Mouse (Mus musculus) forebrain, embryonic 12.5 days (tissue): ENCODE results near the gene Lrmp. TPM values are rescaled to one million over a fixed set of nuclear protein-coding genes. Genes with fewer than 3 reads are reported as not detected.
A peak's percentile ranks its signal among the peaks of the same experiment; 100 is the strongest.

ENCODE experiments used
- ATAC-seq: fragments of 200-750 bp; cut with Nextera tagmentation; 2 replicates; pipeline ENCODE4 v1.8.0; 2017; ENCODE audit warnings: moderate TSS enrichment; ENCODE audit not compliant: low FRiP score
- H3K27ac ChIP-seq: fragments of 300-500 bp; sonication (generic); 2 replicates; pipeline ENCODE4 v1.5.1; 2016; ENCODE audit warnings: mild to moderate bottlenecking
- H3K27me3 ChIP-seq: fragments of 300-500 bp; sonication (generic); 2 replicates; pipeline ENCODE4 v1.6.1; 2016; ENCODE audit warnings: mild to moderate bottlenecking
- H3K36me3 ChIP-seq: fragments of 300-500 bp; sonication (generic); replicated peaks from 2 replicates; pipeline ENCODE4 v1.6.1; 2016; ENCODE audit warnings: mild to moderate bottlenecking
- H3K4me1 ChIP-seq: fragments of 300-500 bp; sonication (generic); 2 replicates; pipeline ENCODE4 v1.6.1; 2016
- H3K4me2 ChIP-seq: fragments of 300-500 bp; sonication (generic); 2 replicates; pipeline ENCODE4 v1.6.1; 2016; ENCODE audit warnings: mild to moderate bottlenecking, moderate library complexity
- H3K4me3 ChIP-seq: fragments of 300-500 bp; sonication (generic); replicated peaks from 2 replicates; pipeline ENCODE4 v1.5.1; 2016; ENCODE audit warnings: mild to moderate bottlenecking
- H3K9ac ChIP-seq: fragments of 300-500 bp; sonication (generic); 2 replicates; pipeline ENCODE4 v1.6.1; 2016; ENCODE audit warnings: mild to moderate bottlenecking
- H3K9me3 ChIP-seq: fragments of 300-500 bp; sonication (generic); 2 replicates; pipeline ENCODE4 v1.6.1; 2016
- WGBS: fragments of 180-500 bp; shearing (Covaris S2); methylation state at CpG from one replicate; pipeline ENCODE4 v1.1.7; 2016; 5-methylcytosine and 5-hydroxymethylcytosine counted together
- polyA plus RNA-seq: library from polyadenylated mRNA; unstranded; fragments of >200 nt; fragmentation: Nextera tagmentation; extraction: Ambion mirVana; gene quantifications from 2 replicates; pipeline ENCODE4 v1.2.1, GENCODE M21; 2016

Lrmp gene
- polyA plus RNA-seq, 1 experiment from 2014 or later, result 1.0 TPM

- WGBS, result 93% methylated on average over 5 of the region's 6 CpGs
- ATAC-seq, result no peak
- Histone ChIP-seq H3K27me3 (no peaks in the 10 kb centered on the region), H3K4me3 (no peak overlapping the region), H3K36me3 (no peaks in the 10 kb centered on the region), H3K9ac (no peak overlapping the region), H3K27ac (no peak overlapping the region), H3K4me2 (no peak overlapping the region), H3K9me3 (0 out of 2 replicates have a peak, but pooled peaks cover 4% of the 10 kb centered on the region), H3K4me1 (no peaks in the 10 kb centered on the region)
These were observed 9.2 kb upstream of the Lrmp start for GRCm38 (mm10) chr6:145106163-145106842.

- H3K9me3 ChIP-seq, result 0 out of 2 replicates have a peak, but pooled peaks cover 4% of the 10 kb centered on the region
- H3K27ac ChIP-seq, result no peak overlapping the region
- no peaks in the 10 kb centered on the region for H3K4me1 ChIP-seq
- WGBS, result 90% methylated on average over 4 of the region's 4 CpGs
- no peak overlapping the region for H3K4me2 ChIP-seq
- ATAC-seq, result no peak
- H3K4me3 ChIP-seq, result no peak overlapping the region
- H3K27me3 ChIP-seq, result no peaks in the 10 kb centered on the region
- no peak overlapping the region for H3K9ac ChIP-seq
- H3K36me3 ChIP-seq, result no peaks in the 10 kb centered on the region
These were observed 4.7 kb upstream of the Lrmp start for GRCm38 (mm10) chr6:145110786-145111185.

DNA sequence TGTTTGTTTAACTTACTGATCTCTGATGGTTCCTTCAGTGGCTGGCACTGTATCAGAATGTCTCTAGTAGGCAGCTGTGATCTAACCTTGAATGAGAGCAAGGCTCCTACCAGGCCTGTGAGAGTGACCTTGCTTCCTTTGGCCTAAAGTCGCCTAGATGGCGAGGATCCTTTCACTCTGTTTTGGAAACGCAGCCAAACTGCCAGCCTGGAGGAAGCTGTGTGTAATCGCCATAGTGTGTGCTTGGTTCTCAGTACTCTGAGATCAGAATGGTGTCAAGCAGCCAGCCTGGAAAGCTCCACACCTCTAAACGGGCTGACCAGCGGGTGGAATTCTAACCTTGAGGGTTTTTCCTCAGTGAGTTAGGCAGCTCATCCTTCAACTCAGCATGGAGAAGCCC, 2.6 kb upstream of the Lrmp start:
- Histone ChIP-seq H3K4me2 (no peak overlapping the region), H3K27me3 (no peaks in the 10 kb centered on the region), H3K4me3 (no peak overlapping the region), H3K9ac (no peak overlapping the region), H3K9me3 (0 out of 2 replicates have a peak, but pooled peaks cover 4% of the 10 kb centered on the region), H3K27ac (no peak overlapping the region), H3K36me3 (no peaks in the 10 kb centered on the region), H3K4me1 (peaks cover 12% of the 10 kb centered on the region)
- 72% methylated on average over 6 of the region's 6 CpGs for WGBS
- no peak for ATAC-seq

GRCm38 (mm10) chr6:145114561-145114960, 892 bp upstream of the Lrmp start:
- Histone ChIP-seq H3K27ac (no peak overlapping the region), H3K4me2 (no peak overlapping the region), H3K9me3 (0 out of 2 replicates have a peak, but pooled peaks cover 4% of the 10 kb centered on the region), H3K27me3 (no peaks in the 10 kb centered on the region), H3K9ac (no peak overlapping the region), H3K4me3 (no peak overlapping the region), H3K4me1 (peaks cover 12% of the 10 kb centered on the region), H3K36me3 (no peaks in the 10 kb centered on the region)
- ATAC-seq, result no peak
- 70% methylated on average over 2 of the region's 2 CpGs for WGBS

DNA sequence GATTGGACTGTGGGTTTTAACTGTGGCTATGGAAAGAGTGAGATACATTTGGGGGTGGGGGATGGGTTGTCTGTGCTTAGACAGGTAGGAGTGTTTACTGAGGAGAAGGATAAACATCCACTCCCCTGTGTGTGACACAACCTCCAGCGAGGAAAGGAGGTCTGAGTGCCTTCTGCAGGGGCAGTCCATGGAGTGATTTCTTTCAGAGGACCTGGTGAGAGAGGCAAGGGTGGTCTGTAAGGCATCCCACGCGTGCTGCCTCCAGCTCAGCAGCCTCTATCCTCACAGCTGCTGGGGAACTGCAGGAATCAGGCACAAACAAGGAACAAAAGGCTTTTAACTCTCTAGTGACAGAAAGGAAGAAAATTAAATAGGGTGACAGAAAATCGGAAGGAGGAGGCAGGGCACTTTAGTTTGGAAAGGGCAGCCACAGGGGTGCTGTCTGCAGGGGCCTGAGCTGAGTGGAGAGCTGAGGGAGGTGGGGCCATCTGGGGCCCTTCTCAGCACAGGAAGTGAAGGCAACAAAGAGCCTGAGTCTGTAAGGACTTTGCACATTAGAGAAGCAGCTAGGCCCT, 732 bp downstream of the Lrmp start:
- ATAC-seq, result peak; percentile 89
- Histone ChIP-seq H3K4me2 (peak overlapping the region; percentile 27), H3K4me3 (no peak overlapping the region), H3K36me3 (no peaks in the 10 kb centered on the region), H3K9me3 (no peaks in the 10 kb centered on the region), H3K4me1 (peaks cover 20% of the 10 kb centered on the region), H3K27me3 (no peaks in the 10 kb centered on the region), H3K9ac (no peak overlapping the region), H3K27ac (peak overlapping the region; percentile 78)
- 4% methylated on average over 4 of the region's 4 CpGs for WGBS

DNA sequence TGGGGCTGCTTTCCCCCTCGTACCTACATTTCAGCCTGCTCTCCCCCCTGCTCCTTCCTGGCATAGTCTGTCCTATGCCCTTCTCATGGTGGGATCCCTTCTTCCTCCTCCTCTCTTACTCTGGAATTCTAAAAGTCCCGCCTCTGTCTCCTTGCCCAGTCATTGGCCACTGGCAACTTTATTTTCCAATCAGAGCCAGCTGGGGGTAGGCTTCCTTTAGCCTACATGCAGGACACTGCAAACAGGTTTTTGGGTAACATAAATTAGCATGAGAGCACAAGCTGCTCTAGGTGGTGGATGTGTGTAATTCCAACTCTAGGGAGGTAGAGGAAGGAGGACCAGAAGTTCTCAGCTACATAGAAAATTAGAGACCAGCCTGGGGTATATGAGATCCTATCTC, 4.6 kb downstream of the Lrmp start:
- no peak for ATAC-seq
- Histone ChIP-seq H3K9me3 (no peaks in the 10 kb centered on the region), H3K4me1 (peaks cover 35% of the 10 kb centered on the region), H3K4me2 (no peak overlapping the region), H3K4me3 (no peak overlapping the region), H3K9ac (no peak overlapping the region), H3K27me3 (0 out of 2 replicates have a peak, but pooled peaks cover 8% of the 10 kb centered on the region), H3K36me3 (no peaks in the 10 kb centered on the region), H3K27ac (no peak overlapping the region)
- whole genome bisulfite sequencing, result 74% methylated on average over 2 of the region's 2 CpGs

- 57% methylated on average over 18 of the region's 18 CpGs for WGBS
- no peak overlapping the region for H3K4me2 ChIP-seq
- no peak for ATAC-seq
- no peaks in the 10 kb centered on the region for H3K9me3 ChIP-seq
- H3K4me1 ChIP-seq, result peaks cover 34% of the 10 kb centered on the region
- H3K4me3 ChIP-seq, result no peak overlapping the region
- 0 out of 2 replicates have a peak, but pooled peaks cover 8% of the 10 kb centered on the region for H3K27me3 ChIP-seq
- no peak overlapping the region for H3K27ac ChIP-seq
- no peaks in the 10 kb centered on the region for H3K36me3 ChIP-seq
- no peak overlapping the region for H3K9ac ChIP-seq
These were observed 5.5 kb downstream of the Lrmp start for GRCm38 (mm10) chr6:145120787-145121589.

DNA sequence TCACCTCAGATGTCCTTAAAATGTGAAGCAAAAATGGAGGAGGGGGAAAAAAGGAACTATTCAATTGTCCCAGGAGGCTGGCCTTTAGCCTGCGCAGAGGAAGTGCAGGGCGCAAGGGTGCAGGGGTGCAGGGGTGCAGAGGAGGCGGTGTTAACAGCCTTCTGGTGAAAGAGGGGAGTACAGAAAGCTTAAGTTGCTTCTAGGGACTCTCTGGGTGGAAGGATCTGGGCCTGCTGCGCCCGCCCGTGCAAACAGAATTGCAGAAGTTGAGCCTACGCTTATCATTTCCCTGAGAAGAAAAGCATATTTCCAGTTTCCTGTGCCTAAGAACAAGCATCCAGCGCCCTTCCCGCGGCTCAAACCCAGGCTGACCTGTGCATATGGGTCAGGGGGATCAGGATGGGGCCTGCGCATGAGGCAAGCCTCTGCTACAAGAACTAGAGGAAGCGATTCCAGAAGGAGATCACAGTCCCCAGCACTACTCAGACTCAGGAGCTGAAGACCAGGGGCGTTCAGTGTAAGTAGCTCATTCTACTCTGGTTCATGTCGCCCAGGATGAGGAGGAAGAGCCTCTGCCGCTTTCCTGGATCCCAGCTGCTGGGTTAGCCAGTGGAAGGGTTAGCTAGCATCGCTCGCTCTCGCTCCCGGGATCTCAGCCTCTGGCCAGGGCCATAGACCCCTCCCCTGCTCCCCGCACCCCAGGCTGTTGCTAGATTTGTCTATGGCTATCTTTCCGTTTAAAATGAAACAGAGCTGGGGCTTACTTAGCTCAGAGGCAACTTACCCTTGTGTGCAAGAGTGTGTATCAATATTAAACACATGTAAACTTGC, 6.4 kb downstream of the Lrmp start:
- Histone ChIP-seq H3K36me3 (no peaks in the 10 kb centered on the region), H3K27me3 (0 out of 2 replicates have a peak, but pooled peaks cover 8% of the 10 kb centered on the region), H3K27ac (no peak overlapping the region), H3K9ac (no peak overlapping the region), H3K4me3 (no peak overlapping the region), H3K9me3 (no peaks in the 10 kb centered on the region), H3K4me1 (peaks cover 26% of the 10 kb centered on the region), H3K4me2 (no peak overlapping the region)
- 42% methylated on average over 21 of the region's 21 CpGs for WGBS
- no peak for ATAC-seq

GRCm38 (mm10) chr6:145122423-145123059, 7.1 kb downstream of the Lrmp start:
- H3K27ac ChIP-seq, result no peak overlapping the region
- H3K9me3 ChIP-seq, result 0 out of 2 replicates have a peak, but pooled peaks cover 4% of the 10 kb centered on the region
- 48% methylated on average over 8 of the region's 8 CpGs for WGBS
- ATAC-seq, result no peak
- no peak overlapping the region for H3K9ac ChIP-seq
- H3K4me1 ChIP-seq, result peaks cover 23% of the 10 kb centered on the region
- no peak overlapping the region for H3K4me2 ChIP-seq
- no peaks in the 10 kb centered on the region for H3K36me3 ChIP-seq
- no peak overlapping the region for H3K4me3 ChIP-seq
- 0 out of 2 replicates have a peak, but pooled peaks cover 8% of the 10 kb centered on the region for H3K27me3 ChIP-seq

GRCm38 (mm10) chr6:145123136-145124060, 7.9 kb downstream of the Lrmp start:
- Histone ChIP-seq H3K27ac (no peak overlapping the region), H3K4me3 (no peak overlapping the region), H3K4me1 (peaks cover 23% of the 10 kb centered on the region), H3K4me2 (no peak overlapping the region), H3K9me3 (0 out of 2 replicates have a peak, but pooled peaks cover 6% of the 10 kb centered on the region), H3K36me3 (no peaks in the 10 kb centered on the region), H3K27me3 (0 out of 2 replicates have a peak, but pooled peaks cover 8% of the 10 kb centered on the region), H3K9ac (no peak overlapping the region)
- ATAC-seq, result no peak
- WGBS, result 82% methylated on average over 11 of the region's 11 CpGs
